Mouse (Mus musculus) left cerebral cortex, adult 11 months (tissue): Measurements from ENCODE around the gene Mt4.

Experiments
- DNase-seq: peaks from one replicate; pipeline ENCODE4 v3.0.0; 2022; ENCODE audit warnings: low spot score

The Mt4 gene

DNA sequence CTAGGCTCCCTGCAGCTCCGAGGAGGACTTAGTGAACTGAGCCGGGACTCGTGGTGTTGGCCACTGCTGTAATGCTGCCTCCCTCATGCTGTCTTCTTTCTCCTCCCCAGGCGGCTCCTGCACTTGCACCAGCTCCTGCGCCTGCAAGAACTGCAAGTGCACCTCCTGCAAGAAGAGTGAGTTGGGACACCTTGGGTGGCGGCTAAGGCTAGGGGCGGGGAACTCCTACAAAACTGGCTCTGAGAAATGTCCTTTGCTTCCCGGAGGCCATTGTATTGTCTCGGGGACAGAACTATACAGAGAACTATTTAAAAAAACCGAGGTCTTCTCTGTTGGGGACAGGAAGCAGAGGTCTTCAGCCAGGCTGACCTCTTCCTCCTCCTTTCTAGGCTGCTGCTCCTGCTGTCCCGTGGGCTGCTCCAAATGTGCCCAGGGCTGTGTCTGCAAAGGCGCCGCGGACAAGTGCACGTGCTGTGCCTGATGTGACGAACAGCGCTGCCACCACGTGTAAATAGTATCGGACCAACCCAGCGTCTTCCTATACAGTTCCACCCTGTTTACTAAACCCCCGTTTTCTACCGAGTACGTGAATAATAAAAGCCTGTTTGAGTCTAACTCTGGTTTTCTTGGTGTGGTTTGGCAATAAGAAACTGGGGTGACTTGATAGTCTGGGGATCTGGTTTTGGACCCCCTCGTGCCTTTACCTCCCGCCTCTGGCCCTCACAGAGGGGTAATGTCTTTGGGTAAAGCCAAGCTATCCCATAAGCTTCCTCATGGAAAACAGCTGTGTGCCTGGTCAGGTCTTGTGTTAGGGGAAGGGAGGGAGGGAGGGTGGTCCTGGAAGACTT is 42.9 kb downstream of the Mt4 start:
- no peak for DNase-seq

GRCm38 (mm10) chr8:94180561-94180908 is 43.5 kb downstream of the Mt4 start:
- no peak for DNase-seq

DNA sequence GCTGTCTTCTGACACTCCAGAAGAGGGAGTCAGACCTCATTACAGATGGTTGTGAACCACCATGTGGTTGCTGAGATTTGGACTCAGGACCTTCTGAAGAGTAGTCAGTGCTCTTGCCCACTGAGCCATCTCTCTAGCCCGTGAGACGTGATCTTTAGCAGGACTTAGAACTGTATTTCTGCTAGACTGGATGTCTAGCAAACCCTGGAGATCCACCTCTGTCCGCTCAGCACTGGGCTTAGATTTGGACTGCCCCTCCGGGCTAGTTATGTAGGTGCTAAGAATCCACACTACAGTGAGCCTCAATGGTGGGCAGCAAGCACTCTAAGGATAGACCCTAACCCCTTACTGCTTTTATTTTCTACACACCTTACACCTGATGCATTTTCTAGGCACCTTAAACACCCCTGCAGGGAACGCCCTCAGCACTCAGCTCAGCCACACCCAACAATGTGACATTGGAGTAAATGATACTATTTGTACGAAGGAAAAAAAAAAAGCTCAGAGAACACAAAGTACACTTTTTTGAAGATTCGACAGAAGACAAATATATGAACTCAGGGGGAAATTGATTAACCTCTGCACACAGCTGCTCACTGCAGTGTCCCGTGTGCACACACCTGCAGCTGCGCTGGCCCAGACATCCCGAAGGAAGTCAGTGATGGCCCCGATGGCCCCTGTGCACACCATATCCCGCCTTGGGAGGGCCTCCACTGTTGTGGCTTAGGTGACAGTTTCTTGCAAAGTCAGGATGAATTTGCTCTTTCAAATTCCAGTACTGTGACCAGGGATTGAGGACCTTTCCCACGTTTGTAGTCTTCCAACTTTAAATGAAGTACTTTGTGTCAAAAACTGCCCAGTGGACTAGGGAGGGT is 45.3 kb downstream of the Mt4 start:
- DNase-seq: no peak

- no peak for DNase-seq
Observed at GRCm38 (mm10) chr8:94183117-94183516, 46.1 kb downstream of the Mt4 start.

GRCm38 (mm10) chr8:94184357-94184843 is 47.4 kb downstream of the Mt4 start:
- no peak for DNase-seq

DNA sequence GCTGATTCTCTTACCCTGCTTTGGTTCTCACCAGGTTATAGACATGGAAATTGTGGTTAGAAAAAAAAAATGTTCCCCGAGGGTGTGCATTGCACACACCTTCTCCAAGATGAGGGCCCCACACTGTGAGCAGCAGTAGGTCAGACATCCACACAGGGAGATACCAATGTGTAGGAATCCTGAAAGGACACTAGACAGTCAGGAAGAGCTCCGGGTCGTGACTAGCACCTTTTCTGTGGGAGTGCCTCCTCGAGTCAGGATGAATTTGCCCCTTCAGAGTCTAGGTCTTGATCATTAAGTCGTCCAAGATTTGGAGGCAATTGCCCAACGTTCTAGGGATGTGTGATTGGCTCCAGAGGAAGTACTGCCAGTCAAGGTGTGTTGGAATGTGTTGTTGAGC is 48.8 kb downstream of the Mt4 start:
- no peak for DNase-seq

- no peak for DNase-seq
Observed at GRCm38 (mm10) chr8:94186542-94186941, 49.5 kb downstream of the Mt4 start.

DNA sequence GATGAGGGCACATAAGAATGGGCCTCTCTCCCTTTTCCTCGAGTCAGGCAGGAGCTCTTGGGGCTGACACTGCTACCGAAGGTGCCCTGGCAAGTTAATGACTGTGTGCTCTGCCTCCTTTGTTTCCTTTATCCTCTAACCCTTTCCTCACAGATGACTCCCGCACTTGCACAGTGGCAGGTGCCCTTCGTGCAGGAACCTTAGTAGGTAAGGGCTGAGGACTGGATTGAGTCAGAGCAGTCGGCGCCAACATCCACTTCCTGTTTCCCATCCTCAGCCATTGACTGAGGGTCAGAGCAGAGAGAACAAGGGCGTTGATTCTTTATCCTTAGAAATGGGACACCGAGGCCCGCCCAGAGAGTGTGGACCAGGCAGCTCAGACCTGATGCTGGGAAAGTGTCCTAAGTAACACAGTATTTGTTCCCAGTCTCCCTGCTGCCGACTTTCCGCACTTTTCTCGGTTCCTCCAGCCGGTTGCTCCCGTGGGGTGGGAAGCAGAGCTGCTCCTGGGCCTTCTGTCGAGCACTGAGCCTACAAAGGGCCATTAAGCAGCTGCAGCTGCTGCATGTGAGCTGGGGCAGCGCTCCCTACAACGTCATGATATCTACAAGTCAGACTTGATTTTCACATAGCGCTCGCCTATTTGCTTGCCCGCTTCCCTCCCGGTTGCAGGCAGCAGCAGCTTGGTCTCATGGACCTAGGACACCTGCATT is 50.4 kb downstream of the Mt4 start:
- no peak for DNase-seq
